ENCODE assay signal across 8 mouse cellular contexts in genomic region chr14:26675791-26676190, GRCm38 (mm10). TPM values are rescaled to one million over a fixed set of nuclear protein-coding genes. Genes with fewer than 3 reads are reported as not detected.
DNase-seq lines count a peak whose midpoint lies in the region; ATAC-seq lines count a peak whose summit lies in the region.
"Had no signal": no experiment of that assay in that cellular context is flagged by ENCODE, and none has a peak within 500 bp of the region (broad histone marks: within the 10 kb centered on the region; RNA-seq: fewer than 3 reads in every experiment).

No protein-coding gene starts in this region.

- H3K4me1 ChIP-seq in kidney, embryonic 16.5 days (ENCODE audit: insufficient read depth, low read length): no peaks in the 10 kb centered on the region
- H3K4me1 ChIP-seq in liver, embryonic 11.5 days (replicated peaks; ENCODE audit: control insufficient read depth, insufficient read depth, low read length): no peaks in the 10 kb centered on the region

- no peaks in the 10 kb centered on the region for H3K9me3 ChIP-seq in kidney, embryonic 16.5 days (ENCODE audit: low read length)
- no peaks in the 10 kb centered on the region for H3K9me3 ChIP-seq in liver, embryonic 11.5 days (ENCODE audit: control insufficient read depth, low read length)

- H3K27me3 ChIP-seq in kidney, embryonic 16.5 days (ENCODE audit: insufficient read depth, low read length): peaks cover 3% of the 10 kb centered on the region; the same call in 1 of the 2 replicates
- no peaks in the 10 kb centered on the region for H3K27me3 ChIP-seq in liver, embryonic 11.5 days (replicated peaks; ENCODE audit: control insufficient read depth, insufficient read depth, low read length)

- DNase-seq in kidney, postnatal 14 days: no peak
- DNase-seq in ZHBTc4 (ENCODE audit: low read depth, low spot score) (peak; percentile 71), adipocyte (ENCODE audit: low spot score) (no peak)
- DNase-seq in liver, embryonic 11.5 days (ENCODE audit: low spot score): no peak
- DNase-seq in spleen, postnatal 36 days (ENCODE audit: low spot score in 2 of 2): peak; percentile 5 to 41
- no peak for DNase-seq in urinary bladder, postnatal 25 days (ENCODE audit: low spot score)

- peak overlapping the region; percentile 15; the same call in 1 of the 2 replicates for H3K4me3 ChIP-seq in kidney, embryonic 16.5 days (ENCODE audit: low read length)
- H3K4me3 ChIP-seq in liver, embryonic 11.5 days (ENCODE audit: low read depth, low read length): peak overlapping the region; percentile 26

- peak overlapping the region; percentile 63; the same call in 1 of the 2 replicates for H3K27ac ChIP-seq in kidney, embryonic 16.5 days (ENCODE audit: low read length)
- no peak overlapping the region for H3K27ac ChIP-seq in liver, embryonic 11.5 days (ENCODE audit: low read depth, low read length)

- ATAC-seq in kidney, embryonic 16.5 days (ENCODE audit: low FRiP score, low TSS enrichment): no peak
- peak; percentile 62; the same call in 1 of the 2 replicates for ATAC-seq in liver, embryonic 11.5 days (replicated peaks; ENCODE audit: low FRiP score)
- ATAC-seq: intestine, embryonic 16.5 days had no signal

- no peak overlapping the region for H3K9ac ChIP-seq in kidney, embryonic 16.5 days (replicated peaks; ENCODE audit: low read length)
- H3K9ac ChIP-seq in liver, embryonic 11.5 days (ENCODE audit: low read depth, low read length): peak overlapping the region; percentile 55

- 77% methylated on average over 5 of the region's 5 CpGs for WGBS in kidney, embryonic 16.5 days
- whole genome bisulfite sequencing in liver, embryonic 11.5 days: 56% methylated on average over 5 of the region's 5 CpGs

- H3K4me2 ChIP-seq in kidney, embryonic 16.5 days (replicated peaks; ENCODE audit: low read depth, low read length): peak overlapping the region; percentile 33
- peak overlapping the region; percentile 62 for H3K4me2 ChIP-seq in liver, embryonic 11.5 days

- H3K36me3 ChIP-seq in kidney, embryonic 16.5 days (ENCODE audit: insufficient read depth, low read length): no peaks in the 10 kb centered on the region
- H3K36me3 ChIP-seq in liver, embryonic 11.5 days (ENCODE audit: control insufficient read depth, insufficient read depth, low read length): no peaks in the 10 kb centered on the region

RNA-seq across cellular contexts. Expression of gene Pde12, which starts 6.1 kb away (rescaled TPM):
- 10.4 and 10.6 TPM in 2 replicates for polyA plus RNA-seq in kidney, embryonic 16.5 days (2015; fragmentation: Nextera tagmentation; extraction: Ambion mirVana)
- 15.1 and 16.7 TPM in 2 replicates for polyA plus RNA-seq in liver, embryonic 11.5 days (2014; fragmentation: Nextera tagmentation; extraction: Ambion mirVana)

RNA-seq across cellular contexts. Expression of gene Dnah12, which starts 17.3 kb away (rescaled TPM):
- polyA plus RNA-seq in kidney, embryonic 16.5 days (2015; fragmentation: Nextera tagmentation; extraction: Ambion mirVana): 0.14 and 0.21 TPM in 2 replicates
- polyA plus RNA-seq in liver, embryonic 11.5 days (2014; fragmentation: Nextera tagmentation; extraction: Ambion mirVana): 0.07 and 0.09 TPM in 2 replicates

RNA-seq across cellular contexts. Expression of gene Arf4, which starts 37.9 kb away (rescaled TPM):
- 589 and 630 TPM in 2 replicates for polyA plus RNA-seq in kidney, embryonic 16.5 days (2015; fragmentation: Nextera tagmentation; extraction: Ambion mirVana)
- 347 and 363 TPM in 2 replicates for polyA plus RNA-seq in liver, embryonic 11.5 days (2014; fragmentation: Nextera tagmentation; extraction: Ambion mirVana)

Comparison
In these comparisons a context has a peak if more than half of its experiments do, and no peak if none do; other contexts are left out.
1. DNase-seq: peak in ZHBTc4 (single experiment) and spleen, postnatal 36 days (2 of 2); none in kidney, postnatal 14 days (single experiment), liver, embryonic 11.5 days (single experiment), urinary bladder, postnatal 25 days (single experiment) and adipocyte (single experiment).